Mouse (Mus musculus) retina, embryonic 14.5 days (tissue): Measurements from ENCODE around the gene Olfr485.
"Not testable (repeated sequence)": the region's sequence is repeated elsewhere in the genome, so short reads cannot be mapped to it uniquely, and the experiment has no call there.

Source experiments
- DNase-seq: peaks from one replicate; pipeline ENCODE4 v3.0.0-alpha.2; 2015; ENCODE audit warnings: low spot score

The Olfr485 gene

DNA sequence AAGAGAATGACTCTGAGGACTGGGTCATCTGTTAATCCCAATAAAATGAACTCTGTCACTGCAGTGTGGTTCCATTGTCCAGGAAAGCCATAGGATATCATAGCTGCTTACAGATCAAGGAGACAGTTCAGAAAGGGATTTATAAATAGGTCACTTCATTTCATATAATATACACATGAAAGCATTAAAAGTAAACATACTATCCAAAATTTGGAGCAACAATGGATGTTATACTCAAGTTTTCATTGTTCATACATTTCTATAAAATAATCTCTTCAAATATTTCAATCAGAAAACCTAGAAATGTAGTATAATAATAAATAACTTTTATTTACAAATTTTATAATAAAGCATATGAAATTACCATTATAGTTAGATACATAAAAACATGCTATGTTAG lies at the start of gene Olfr485:
TSS of gene Olfr485 (minus strand) at position 101 of the 400 bp plus-strand sequence.
- DNase-seq, result no peak

DNA sequence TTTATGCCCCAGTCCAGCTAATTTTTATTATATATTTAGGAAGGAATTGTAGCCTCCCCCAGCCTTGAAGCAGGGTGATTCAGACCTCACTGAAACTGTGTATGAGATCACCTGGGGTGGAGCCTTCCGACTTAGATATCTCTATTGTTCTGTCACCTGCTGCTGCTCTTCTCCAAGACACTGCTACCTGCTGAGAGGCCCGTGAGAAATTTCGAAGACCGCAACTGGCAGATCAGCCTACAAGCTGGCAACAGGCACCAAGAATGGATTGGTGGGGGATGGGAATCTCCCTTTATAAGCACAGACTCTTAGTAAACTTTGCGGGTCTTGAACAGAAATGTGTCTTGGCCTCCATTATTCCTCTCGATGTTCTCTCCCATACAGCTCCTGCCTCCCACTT lies 37.3 kb upstream of the Olfr485 start:
- DNase-seq, result no peak

DNA sequence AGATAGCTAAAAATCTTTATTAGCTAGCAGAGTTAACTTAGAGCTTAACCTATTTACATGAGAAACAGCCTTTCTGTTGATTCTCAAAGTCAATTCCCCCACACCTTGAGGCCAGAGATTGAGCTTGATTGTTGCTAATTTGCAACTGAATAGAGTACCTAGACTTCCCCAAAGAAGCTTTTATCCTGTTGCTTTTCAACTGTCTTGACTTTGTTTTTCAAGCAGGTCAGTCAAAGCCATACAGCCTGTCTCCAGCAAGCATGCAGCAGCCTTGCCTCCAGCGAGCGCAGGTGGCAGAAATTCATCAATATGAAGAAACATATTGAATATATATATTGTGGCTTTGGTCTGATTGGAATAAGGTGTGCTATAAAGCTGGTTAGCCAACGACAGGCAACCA lies 36.7 kb upstream of the Olfr485 start:
- not testable (repeated sequence) for DNase-seq

DNA sequence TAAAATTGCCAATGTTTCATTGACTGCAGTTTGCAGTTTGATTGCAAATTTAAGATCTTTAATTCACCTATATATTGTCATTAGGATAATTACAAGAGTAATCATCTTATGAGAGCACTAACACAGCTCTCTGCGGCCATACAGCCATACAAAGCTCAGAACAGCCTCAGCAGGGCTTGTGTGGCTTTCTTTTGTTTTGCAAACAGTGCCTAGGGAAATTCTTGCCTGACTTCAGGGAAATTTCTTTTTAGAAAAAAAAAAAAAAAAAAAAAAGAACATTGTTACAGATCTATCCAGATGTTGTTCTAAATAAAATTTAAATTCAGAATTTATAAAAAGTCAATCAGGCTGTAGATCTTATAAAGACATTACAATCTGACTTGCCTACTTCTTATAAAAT lies 33.0 kb upstream of the Olfr485 start:
- DNase-seq, result not testable (repeated sequence)

DNA sequence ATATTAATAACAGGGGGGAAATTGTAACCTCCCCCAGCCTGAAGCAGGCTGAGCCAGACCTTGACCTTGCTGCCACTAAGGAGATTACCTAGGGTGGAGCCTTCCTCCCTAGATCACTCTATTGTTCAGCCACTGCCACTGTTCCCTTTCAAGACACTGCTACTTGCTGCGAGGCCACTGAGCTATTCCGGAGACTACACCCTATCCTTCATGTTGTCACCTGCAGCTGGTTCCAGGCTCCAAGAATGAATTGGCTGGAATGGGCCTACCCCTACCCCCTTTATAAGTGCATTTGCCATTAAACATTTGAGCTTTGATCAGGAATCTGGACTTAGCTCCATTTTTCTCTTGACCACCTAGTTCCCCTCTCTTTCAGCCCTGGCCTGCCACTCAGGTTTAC lies 31.5 kb upstream of the Olfr485 start:
- DNase-seq, result not testable (repeated sequence)

DNA sequence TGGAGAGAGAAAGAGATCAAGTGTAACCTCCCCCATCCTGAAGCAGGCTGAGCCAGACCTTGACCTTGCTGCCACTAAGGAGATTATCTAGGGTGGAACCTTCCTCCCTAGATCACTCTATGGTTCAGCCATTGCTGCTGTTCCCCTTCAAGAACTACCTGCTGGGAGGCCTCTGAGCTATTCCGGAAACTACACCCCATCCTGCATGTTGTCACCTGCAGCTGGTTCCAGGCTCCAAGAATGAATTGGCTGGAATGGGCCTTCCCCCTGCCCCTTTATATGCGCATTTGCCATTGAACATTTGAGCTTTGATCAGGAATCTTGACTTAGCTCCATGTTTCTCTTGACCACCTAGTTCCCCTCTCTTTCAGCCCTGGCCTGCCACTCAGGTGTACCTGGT lies 25.6 kb upstream of the Olfr485 start:
- DNase-seq, result not testable (repeated sequence)

DNA sequence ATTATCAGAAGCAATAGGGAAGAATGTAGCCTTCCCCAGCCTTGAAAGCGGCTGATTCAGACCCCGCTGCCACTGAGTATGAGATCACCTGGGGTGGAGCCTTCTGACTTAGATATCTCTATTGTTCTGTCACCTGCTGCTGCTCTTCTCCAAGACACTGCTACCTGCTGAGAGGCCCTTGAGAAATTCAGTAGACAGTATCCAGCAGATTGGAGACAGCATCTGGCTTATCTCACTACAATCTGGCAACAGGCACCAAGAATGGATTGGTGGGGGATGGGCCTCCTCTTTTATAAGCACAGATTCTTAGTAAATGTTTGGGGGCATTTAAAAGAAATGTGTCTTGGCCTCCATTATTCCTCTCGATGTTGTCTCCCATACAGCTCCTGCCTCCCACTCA lies 24.7 kb upstream of the Olfr485 start:
- not testable (repeated sequence) for DNase-seq

- DNase-seq, result not testable (repeated sequence)
Observed at GRCm38 (mm10) chr7:108172642-108173041, 13.0 kb upstream of the Olfr485 start, which contains the start of gene Olfr486. Gene Olfr486 (minus strand): TSS chr7:108172742.

DNA sequence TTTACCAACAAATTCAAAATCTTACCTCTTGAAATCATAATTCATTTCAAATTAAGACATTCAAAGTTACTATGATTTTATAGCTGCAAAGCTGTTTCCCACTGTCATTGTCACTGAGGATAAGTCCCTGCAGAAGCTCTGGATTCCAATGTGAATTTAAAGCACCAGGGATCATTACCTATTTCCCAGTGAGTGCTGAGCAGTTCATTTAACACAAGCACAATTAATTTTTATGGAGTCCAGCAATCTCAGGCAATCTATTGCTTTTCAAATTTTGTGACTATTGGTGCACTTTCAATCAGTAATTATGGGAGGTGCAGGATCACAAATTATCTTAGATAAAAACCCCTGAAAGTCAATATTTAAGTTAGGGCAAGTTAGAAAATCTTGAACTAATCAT lies 32.3 kb downstream of the Olfr485 start, which contains the start of gene Olfr484:
TSS of gene Olfr484 (minus strand) at position 101 of the 400 bp plus-strand sequence.
- no peak for DNase-seq

DNA sequence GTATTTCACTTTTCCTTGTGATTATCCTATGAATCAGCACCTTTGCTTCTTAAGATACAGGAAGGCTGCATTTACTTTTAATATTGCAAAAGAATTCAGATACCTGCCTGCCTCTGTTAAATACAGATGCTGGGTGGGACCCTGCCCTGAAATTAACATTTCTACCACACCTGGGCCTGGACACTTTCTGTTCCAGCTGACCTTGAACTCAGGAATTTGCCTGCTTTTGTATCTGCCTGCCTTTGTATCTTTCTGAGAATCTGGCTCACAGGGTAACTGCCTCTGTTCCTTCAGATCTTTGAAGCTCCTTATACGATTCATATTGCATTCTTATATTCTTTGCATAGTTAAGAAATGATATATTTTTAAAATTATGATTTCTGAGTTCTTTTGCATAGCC lies 38.3 kb downstream of the Olfr485 start:
- no peak for DNase-seq

DNA sequence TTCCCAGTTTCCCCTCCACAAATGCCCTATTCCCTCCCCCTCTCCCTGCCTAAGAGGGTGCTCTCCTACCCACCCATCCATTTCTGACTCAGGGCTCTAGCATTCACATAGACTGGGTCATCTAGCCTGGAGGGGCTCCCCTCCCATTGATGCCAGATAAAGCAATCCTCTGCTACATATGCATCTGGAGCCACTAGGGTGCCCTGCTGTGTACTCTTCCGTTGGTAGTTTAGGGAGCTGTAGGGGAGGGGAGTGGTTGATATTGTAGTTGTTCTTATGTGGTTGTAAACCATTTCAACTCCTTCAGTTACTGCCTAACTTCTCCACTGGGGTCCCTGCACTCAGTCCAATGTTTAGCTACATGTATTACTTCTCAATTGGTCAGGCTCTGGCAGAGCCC lies 39.0 kb downstream of the Olfr485 start:
- DNase-seq, result no peak
